Mouse (Mus musculus) layer of hippocampus, postnatal 36 days (tissue): Measurements from ENCODE around the gene Axin2. TPM values are rescaled to one million over a fixed set of nuclear protein-coding genes. Genes with fewer than 3 reads are reported as not detected.
"Not testable (repeated sequence)": the region's sequence is repeated elsewhere in the genome, so short reads cannot be mapped to it uniquely, and the experiment has no call there.

Experiments
- DNase-seq, 2 experiments: peaks; one replicate each; pipeline ENCODE4 v3.0.0; 2022
- total RNA-seq, 2 experiments: library from RNA; stranded (reverse); gene quantifications; 2 replicates each; pipeline ENCODE4 v1.2.3; 2021

The Axin2 gene
- 10 to 100 TPM; 26.8 to 29.1 TPM for total RNA-seq

DNA sequence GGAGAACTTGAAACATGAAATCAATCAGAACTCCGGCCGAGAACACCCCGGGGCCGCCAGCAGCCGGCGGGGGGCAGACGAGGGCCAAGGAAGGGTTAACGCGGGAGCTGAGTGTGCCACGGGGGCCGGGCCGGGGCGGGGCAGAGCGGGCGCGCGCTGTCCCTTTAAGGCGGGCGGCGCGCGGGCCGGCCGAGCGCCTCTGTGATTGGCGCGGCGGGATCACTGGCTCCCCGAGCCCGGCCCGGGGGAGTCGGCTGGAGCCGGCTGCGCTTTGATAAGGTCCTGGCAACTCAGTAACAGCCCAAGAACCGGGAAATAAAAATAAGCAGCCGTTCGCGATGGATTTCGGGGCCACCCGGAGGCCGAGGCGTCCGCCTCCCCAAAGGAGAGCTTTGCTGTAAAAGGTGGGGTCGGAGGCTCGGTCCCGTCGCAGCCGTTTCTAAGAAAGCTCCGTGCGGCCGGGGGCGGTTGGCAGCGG, at the start of gene Axin2:
Axin2 (plus strand) TSS at position 192 of the 478 bp plus-strand sequence.
- DNase-seq, result peak; percentile 85 to 89

- not testable (repeated sequence) for DNase-seq
These were observed 48.9 kb upstream of the Axin2 start for GRCm38 (mm10) chr11:108871284-108871683.

DNA sequence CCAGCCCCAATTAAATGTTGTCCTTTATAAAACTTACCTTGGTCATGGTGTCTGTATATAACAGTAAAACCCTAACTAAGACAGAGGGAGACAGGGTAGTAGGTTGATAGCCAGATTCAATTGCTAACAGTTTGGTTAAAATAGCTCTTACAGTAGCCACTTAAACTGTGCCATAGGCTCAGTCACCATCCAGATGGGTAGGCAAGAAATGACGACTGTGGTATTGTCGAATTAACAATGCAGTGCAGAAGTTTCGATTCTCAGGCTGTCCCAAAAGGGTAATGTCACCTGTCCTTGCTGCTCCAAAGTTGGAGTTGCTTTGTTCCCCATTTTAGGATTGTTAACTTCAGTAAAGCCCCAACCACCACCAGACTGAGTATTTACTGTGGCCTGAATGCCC, 48.4 kb upstream of the Axin2 start:
- DNase-seq, result no peak

DNA sequence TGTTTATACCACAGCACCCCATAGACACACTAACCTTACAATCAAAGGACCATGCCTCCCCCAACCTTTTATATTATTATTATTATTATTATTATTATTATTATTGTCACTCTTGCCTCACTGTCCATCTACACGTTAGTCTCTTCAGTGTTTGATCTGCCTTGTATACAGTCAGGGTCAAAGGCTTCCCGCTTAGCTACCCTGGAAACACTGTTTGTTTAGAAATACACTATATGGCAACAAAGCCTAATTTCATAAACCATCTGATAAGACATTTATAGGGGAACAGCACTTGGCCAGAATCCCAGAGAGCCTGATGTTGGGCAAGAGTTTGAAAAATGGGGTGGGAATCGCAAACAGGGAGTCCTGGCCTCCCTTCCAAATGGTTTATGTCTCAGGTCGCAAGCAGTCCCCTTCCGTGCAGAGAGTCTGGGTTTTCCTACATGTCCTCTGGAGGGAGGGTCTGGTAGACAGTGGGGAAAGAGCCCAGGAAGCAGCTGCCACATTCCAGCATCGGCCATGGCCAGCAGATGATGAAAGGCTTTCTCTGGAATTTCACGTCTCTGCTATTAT, 43.4 kb upstream of the Axin2 start:
- no peak for DNase-seq

DNA sequence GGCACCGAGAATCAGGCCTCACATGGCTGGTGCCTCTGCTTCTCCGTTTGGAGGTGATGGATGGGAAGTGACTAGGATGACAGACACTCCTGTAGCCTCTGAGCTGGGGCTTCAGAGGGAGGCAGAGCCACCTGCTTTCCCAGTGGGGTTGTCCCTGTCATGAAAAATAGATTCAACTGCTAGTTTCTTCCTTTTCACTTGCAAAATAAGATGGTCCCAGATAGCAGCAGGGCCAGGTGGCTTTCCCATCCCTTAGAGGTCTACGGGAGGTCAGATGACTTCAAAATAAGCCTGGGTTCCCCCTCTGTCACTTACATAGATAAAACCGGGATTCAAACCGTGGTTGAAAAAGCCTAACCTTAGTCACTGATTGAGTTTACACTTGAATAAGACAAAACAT, 42.6 kb upstream of the Axin2 start:
- no peak for DNase-seq

DNA sequence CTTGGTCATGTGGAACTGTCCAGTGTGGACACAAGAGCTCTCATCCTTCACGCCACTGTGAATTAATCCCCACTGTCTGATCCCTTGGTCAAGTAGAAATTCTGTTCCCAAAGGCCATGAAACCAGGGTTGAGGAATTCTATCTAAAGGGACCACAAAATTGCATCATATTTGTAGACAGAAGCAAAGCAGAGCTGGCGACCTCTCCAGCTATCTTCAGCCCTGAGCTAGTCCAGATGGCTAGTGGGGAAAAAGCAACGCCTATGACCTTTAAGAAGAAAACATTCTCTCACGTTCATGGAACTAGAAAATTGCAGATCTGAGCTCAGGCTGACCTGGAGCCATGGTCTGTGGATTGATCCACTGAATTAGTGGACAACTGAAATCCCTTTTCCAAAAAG, 39.6 kb upstream of the Axin2 start:
- DNase-seq, result no peak

DNA sequence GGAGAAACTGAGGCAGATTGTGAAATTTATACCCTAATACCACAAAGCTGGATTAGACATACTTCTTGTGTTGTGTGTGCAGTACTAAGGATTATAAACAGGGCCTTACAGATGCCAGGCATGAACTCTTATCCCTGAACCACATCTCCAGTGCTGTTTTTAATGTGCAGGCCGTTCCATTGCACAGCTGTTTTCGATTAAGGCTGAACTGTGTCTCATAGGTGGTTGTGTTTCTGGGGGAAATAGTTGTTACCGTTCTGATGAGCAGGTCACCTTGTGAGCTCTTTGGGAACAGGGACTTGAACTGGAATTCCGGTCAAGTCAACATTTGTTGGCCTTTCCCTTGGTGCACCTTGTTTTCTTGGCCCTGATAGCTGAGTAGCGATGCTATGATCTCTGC, 38.5 kb upstream of the Axin2 start:
- no peak for DNase-seq

GRCm38 (mm10) chr11:108885276-108885896, 34.8 kb upstream of the Axin2 start:
- no peak for DNase-seq

GRCm38 (mm10) chr11:108886060-108886459, 34.1 kb upstream of the Axin2 start:
- no peak for DNase-seq

GRCm38 (mm10) chr11:108889121-108889520, 31.0 kb upstream of the Axin2 start:
- peak; percentile 19 to 28 for DNase-seq

DNA sequence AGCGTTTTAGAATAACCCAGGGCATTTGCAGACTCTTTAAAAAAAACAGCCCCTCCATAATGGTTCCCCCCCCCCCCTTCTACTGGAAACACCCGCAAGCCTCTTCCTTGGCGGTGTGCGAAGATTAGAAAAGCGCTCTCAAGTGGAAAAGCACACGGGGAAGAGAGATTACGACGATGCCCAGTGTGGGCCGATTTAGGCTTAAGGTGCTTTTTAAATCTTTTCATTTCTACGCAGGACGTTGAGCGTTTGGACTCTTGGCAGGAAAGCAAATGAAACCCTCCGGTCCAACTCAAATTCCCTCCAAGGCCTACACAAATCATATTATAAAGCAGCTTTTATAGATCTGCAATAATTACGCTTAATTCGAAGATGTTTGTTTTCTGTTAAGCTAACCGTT, 29.6 kb upstream of the Axin2 start:
- no peak for DNase-seq

GRCm38 (mm10) chr11:108891111-108891870, 28.9 kb upstream of the Axin2 start:
- DNase-seq, result no peak

DNA sequence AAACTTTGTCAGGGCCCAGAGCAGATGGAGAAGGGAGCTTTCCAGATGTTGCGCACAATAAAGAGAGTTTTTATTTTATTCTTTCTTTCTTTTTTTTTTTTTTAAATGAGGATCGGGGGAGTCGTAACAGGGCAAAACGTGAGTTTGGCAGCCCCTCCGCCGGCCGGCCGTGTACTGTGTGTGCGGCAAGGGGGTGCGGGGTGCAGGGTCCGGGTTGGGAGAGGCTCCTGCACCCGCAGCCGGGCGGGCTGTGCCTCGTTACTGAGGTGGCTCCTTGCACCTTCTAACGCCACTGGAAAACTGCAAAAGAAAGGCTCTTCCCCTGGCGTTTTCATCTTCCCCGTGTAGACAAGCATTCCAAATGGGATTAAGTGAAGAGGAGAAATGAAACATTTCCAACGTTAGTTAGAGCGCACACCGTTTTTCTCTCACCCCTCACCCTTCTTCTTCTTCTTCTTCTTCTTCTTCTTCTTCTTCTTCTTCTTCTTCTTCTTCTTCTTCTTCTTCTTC, 28.2 kb upstream of the Axin2 start:
- no peak for DNase-seq

- DNase-seq, result no peak
These were observed 27.7 kb upstream of the Axin2 start for GRCm38 (mm10) chr11:108892406-108892805.

DNA sequence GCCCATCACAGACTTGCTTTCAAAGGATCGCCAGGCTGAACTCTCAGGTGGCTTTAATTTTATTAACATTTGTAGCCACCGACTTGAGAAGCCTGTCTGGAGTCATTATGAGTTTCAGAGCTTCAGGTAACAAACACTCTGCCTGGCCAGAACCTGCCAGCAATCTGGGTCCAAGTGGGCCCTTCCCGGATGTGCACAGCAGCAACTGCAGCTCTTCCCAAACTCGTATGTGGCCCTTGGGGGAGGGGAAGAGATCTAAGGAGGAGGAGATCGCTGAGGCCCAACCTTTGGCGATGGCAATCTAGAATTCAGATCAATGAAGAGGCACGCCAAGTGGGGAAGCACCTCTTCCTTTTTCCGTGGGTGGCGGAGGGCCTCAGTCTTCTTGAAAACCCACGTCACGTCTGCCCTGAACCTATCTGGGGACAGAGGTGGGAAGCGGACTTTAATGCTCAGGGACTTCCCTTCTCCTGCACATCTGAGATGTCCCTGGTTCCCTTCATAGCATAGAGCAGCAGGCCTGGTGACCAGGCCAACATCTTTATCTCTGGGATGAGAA, 26.8 kb upstream of the Axin2 start:
- no peak for DNase-seq

GRCm38 (mm10) chr11:108893855-108894510, 26.2 kb upstream of the Axin2 start:
- no peak for DNase-seq

DNA sequence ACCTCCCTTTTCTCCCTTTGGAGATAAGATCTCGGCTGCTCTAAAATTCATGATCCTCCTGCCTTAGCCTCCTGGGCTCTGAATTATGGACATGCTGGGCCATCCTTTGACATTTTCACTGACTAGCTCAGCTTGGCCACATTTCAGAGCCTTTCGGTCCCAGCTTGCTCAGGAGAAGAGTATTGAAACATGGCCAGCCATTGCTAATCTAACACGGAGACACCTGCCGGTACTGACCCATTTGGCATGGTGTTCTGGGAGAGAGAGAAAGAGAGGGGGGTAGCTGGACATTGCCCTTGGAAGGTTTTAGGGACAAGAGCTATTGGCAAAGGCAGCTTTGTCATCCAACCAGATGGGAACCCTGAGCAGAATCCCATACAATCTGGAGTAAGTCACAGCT, 23.1 kb upstream of the Axin2 start:
- no peak for DNase-seq

DNA sequence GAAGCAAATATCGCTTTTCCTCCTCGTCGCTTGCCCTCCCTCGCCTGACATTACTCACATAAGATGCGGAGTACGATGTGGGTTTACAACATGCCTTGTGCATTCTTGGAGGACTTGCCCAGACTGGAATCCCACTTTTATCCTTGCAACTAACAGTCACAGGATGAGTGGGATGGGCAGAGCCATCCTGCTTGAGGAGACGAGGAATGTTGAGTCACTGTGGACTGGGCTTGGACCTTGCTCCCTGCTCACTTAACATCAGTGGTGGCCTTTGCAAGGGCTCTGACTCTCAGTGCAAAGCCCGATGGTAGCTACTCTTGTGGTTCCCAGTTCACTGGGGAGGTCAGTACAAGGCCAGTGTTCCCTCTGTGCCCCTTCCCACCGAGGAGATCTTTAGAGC, 22.1 kb upstream of the Axin2 start:
- no peak for DNase-seq

GRCm38 (mm10) chr11:108898483-108898882, 21.7 kb upstream of the Axin2 start:
- no peak for DNase-seq

DNA sequence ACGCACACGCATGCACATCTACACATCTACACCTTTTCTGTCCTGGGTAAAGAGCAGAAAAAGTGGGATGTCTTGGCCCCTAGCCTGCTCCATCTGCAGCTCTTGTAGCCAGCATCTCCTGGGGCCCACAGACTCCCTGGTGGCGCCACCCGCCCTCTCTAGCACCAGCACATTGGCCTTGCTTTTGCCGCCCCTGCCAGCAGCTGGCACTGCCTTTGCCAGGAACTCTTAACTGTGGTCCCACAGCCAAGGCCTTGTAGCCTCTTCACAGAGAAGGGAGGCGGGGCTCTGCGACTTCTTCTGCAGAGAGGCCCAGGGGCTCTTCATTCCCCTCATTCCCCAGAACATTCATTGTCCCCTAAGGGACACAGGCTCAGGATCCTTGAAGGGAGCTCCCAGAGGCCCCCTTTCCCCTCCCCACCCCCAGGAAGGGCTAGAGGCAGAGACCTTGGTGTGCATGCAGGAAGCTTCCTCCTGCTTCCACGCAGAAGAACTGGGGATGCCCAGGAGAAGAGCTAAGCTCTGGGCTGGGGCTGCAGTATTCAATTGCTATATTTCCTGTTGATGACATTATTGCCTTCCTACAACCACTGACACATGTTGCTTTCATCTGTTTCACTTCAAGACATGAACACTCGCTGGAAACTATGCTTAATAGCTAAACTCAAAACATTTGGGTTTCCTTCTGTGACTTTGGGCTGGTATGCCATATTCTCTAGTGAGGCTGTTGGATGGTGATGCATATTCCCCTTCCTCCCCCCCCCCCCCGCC, 19.2 kb upstream of the Axin2 start:
- DNase-seq, result peak; percentile 27 to 74

GRCm38 (mm10) chr11:108901670-108902069, 18.5 kb upstream of the Axin2 start:
- peak; percentile 45 to 50 for DNase-seq

DNA sequence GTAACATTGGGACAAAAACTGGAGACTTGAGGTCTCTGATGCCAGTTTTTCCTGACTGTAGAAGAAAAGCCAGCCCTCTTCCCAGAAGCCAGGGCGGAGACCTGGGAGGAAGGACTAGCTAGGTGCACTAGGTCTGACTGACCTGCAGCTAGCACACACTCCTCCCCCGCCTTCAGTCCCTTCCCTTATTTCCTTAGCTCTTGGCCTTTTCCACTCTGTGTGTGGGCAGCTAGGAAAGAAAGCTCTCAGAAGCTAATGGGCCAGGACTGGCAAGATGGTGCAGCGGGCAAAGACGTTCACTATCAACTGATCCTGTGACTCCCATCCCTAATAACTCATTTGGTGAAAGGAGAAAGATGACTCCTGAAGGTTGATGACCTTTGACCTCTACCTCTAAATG, 17.8 kb upstream of the Axin2 start:
- DNase-seq, result no peak
